Mouse (Mus musculus) adrenal gland, adult 8-10 months (tissue): ENCODE measurements around the gene E330021D16Rik. TPM values are rescaled to one million over a fixed set of nuclear protein-coding genes. Genes with fewer than 3 reads are reported as not detected.
"Not testable (repeated sequence)": the region's sequence is repeated elsewhere in the genome, so short reads cannot be mapped to it uniquely, and the experiment has no call there.

Source experiments
- DNase-seq: peaks from one replicate; pipeline ENCODE4 v3.0.0; 2022
- total RNA-seq, 4 experiments: library from RNA; stranded (reverse); gene quantifications; 2 replicates each; pipeline ENCODE4 v1.2.4; 2022

E330021D16Rik gene
- total RNA-seq = not detected

DNA sequence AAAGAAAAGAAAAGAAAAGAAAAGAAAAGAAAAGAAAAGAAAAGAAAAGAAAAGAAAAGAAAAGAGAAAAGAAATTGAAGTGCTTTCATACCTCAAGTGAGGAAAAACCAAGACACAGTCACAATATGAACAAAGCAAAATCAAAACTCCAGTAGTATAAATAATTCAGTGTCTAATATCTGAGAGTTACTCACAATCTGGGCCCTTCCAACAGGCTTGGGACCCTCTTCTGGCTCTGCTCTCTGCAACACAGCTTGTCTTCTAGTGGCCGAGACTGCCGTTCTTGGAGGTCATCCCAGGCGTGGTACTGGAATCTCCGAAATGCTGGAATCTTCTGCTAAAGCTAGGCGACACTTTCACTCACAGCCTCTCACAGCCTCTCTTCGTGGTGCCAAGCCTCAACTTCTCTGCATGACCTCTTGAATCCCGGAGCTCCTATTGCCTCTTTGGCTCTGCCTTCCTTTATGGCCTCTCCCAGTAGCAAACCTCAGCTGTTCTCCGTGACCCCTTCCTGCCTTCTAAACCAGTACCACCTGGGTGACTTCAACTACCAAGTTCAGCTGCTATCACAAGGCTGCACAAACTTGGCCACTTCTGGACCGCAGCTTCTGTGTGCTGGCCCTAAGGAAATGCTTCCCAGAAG lies at the start of gene E330021D16Rik:
Gene E330021D16Rik (minus strand): TSS at position 437 of the 643 bp plus-strand sequence.
- no peak for DNase-seq

DNA sequence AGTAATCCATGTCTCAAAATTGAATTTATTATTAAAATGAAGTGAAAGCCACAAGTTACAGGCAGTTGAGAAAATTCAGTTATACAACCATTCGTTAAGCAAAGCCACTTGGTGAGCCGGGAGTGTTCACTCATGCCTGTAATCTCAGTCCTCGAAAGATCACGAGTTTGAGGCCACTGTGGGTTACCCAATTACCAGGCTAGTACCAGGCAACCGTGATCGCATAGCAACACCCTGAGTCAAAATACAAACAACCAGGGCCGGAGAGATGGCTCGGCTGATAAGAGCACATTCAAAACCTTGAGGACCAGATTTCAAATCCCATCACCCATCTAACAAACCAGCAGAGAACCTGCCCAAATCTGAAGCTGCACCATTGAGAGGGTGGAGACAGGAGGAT lies 49.7 kb upstream of the E330021D16Rik start:
- DNase-seq = no peak

DNA sequence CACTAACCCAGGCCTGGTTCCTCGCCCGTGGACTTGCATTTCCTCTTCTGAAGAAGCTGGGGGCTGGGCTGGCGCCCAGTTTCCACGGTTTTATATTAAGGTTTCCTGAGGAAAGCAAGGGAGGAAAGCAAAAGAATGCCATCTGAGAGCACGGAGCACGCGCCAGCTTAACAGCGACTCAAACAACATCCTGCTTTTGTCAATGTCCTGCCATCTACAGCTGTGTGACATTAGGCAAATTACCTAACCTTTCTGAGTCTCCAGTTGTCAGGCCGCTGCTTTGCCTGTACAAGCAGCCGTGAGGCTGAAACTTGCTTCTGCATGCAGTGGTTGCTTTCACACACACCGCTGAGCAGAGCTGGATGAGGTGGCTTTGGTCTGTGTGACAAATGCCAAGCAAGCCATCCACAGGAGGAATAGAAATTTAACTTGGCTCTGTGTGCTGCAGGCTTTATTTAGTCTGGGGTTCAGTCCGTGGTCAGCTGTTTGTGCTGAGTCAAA lies 48.8 kb upstream of the E330021D16Rik start:
- DNase-seq = no peak

DNA sequence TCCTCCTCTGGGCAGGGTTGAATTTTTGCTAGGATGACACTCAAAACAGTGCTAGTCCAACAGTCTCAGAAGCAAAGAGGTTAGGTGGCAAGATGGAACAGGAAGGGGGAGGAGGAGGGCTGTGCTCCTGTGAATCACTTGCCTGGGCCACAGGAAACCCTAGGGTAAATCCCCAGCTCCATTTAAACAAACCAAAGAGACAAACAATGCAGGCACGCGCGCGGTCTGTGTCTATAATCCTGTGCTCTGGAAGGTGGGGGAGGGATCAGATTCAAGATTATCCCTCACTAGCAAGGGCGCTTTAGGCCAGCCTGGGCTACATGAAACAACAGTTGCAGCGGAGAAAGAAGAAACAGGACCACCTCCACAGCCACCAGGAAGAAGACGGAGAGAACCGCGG lies 48.1 kb upstream of the E330021D16Rik start:
- no peak for DNase-seq

DNA sequence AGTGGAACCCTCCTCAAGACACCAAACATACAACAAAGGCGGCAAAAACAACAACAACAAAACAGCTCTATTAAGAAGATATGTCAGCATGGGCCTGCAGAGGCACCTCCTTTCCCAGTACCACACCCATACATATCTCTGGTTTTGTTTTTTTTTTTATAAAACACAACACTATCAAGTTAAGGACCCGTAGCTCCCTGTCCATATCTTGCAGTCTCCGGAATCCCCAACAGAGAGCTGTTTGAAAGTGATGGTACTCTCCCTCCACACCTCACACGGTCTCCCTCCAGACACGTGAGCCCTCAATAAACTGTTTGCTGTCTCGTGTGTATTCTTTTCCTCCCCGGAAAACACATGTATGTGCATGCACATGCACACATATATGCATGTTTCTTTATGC lies 43.8 kb upstream of the E330021D16Rik start:
- DNase-seq = no peak

DNA sequence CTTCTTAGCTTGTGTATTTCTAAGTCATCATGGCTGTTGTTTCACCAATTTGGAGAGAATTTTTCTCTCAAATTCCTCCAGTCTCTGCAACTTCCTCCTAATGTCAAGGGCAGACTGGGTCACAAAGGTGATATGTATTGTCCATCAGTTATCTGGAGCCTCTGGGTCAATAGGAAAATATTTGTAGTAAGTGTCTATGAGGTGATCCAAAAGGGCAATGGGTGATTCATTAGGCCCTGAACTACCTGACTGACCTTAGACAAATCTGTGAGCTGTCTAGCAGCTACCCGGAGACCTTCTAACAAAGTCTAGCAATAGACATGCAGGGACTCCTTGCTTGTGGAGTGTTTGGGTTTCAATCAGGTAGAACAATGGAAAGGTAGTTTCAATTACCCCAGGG lies 40.9 kb upstream of the E330021D16Rik start:
- no peak for DNase-seq

DNA sequence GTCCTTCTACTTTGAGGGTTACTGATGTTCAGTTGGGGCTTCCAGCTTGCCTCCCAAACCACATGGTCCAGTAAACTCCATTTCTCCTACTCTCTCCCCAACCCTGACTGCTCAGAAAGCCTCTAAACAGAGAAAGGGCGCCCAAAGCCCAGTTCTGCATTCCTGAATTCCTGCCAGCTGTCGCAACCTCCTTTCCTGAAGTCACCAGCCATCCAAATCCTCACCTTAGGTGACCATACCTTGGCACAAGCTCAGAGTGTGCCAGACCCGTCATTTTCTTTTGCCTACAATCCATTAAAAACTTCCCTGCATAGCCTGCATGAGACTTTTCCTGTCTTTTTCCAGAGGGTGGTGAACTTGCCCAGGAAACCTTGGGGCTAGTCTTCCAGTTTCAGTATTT lies 40.3 kb upstream of the E330021D16Rik start:
- no peak for DNase-seq

DNA sequence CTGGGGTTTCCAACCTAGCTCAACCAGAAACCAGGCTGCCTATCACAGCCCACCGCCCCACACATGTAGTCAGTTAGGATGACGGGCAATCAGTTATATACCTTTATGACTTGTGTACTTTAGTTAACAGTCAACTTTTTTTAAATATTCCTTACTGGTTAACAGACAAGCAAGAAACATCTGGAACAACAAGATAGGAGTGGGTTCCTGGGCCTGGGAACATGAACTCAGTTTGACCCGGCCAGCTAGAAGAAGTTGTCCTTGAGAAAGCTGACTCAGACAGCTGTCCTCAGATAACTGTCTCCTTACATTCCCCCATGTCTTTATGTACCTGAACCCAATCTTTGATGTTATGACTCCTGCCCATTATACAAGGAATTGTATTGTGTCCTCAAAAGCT lies 37.3 kb upstream of the E330021D16Rik start:
- no peak for DNase-seq

DNA sequence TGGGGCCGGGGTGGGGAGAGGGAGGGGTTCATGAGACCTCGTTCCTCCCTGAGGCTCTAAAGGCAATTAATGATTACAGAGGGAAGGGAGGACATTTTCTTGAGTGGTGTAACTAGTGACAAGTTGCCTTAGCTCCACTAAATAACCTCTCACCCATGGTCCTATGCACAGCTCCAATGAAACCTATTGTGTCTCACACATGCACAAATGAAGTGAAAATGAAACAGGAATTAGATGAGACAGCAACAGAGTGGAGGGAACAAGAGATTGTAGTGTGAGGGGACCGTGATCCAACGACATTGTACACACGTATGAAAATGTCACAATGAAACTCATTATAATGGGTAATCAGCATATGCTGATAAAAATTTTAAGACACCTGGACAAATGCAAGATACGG lies 35.5 kb upstream of the E330021D16Rik start:
- no peak for DNase-seq

DNA sequence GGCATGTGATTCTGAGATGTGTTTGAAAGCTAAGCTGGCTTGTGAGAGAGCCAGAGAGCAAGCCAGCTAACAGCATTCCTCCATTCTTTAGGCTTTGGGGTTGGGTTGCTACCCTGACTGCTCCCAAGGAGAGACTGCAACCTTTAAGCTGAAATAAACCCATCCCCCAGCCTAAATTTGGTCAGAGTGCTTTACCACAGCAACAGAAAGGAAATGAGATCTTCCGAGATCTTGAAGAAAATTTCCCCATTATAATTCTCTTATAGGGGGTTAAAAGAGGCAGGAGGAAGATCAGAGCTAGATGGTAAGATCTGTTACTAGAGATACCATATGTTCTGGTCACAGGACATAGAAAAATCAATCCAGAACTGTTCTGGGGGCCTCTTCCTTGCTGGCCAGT lies 34.6 kb upstream of the E330021D16Rik start:
- no peak for DNase-seq

DNA sequence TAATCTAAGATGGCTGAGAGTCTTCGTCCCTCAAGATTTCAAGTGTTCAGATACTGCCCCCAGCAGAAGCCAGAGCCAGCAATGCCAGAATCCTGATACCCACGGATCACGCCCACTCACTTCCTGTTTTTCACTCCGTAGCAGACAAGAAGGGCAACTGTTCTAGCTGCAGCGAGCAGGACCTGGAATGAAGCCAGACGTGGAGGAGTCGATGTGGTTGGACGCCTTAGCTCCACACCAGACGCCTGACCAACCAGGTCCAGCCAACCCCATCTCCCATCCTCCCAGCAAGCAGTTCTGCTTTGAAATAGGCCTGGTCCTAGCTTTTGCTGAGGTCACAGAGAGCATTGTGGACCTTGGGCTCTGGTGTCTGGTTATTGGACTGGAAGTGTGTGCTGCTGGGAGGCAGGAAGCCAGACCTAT lies 33.9 kb upstream of the E330021D16Rik start:
- no peak for DNase-seq

DNA sequence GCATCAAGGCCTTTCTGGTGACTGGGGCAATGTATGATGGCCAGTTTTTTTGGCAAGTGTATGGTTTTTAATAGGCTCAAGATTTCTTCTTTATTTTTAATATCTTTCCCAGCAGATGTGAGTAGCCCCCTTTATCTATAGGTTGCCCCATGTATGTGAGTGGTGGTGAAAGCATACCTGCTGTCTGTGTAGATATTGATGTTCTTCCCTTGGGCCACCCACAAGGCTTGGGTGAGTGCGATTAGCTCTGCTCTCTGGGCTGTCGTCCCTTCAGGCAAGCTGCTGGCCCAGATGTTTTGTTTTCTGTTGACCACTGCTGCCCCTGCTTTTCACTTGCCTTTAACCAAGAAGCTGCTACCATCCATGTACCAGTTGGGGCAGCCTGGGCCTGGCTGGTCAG lies 23.8 kb upstream of the E330021D16Rik start:
- DNase-seq = not testable (repeated sequence)

DNA sequence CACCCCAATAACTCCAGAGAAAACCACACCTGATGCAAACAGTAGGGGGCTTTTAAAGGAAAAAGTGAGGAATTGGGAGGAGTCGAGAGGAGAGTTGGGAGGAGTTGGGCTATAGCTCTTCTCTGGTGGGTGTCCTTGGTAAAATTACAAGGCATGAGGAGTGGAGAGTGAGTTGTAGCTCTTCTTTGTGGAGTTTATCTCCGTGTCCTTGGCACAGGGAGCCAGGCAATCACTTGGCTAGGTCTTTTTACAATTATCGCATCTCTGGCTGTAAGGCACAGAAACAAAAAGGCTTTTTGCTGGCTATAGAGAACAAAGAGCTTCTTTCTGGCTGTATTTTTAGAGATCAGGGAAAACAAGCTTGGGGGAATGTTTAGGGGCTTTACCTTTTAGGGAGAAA lies 20.8 kb upstream of the E330021D16Rik start:
- DNase-seq = not testable (repeated sequence)

DNA sequence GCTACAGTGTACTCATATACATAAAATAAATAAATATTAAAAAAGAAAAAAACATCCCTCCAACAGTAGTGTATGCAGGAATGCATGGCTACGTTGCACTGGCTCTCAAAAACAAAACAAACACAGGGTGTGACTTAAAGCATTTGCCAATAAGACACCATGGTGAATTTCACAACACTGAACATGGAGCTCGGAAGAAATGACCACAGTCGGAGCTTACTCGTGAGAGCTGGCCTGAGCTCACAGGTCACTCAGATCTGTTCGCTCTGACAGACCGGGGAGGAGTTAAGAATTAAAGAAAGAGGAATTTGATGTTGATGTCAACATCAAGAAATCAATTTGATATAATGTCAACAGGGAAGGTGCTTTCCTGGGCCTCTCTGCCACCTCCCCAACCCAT lies 18.2 kb upstream of the E330021D16Rik start:
- no peak for DNase-seq

DNA sequence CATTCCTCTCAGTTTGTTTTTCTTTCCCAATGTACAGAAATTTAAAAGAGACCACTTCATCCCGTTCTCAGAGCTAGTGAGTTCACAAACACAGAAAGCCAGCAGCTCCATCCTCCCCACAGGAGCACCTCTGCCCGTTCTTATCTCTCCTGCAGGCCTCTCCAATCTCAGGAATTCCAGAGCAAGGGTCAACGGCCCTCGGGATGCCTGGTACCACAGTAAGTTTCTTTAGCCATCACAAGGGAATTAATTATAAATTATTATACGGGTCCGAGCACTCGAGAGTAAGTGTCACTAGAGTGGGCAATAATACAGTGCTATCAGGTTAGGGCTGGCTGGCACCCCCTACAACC lies 16.5 kb upstream of the E330021D16Rik start:
- DNase-seq = no peak

DNA sequence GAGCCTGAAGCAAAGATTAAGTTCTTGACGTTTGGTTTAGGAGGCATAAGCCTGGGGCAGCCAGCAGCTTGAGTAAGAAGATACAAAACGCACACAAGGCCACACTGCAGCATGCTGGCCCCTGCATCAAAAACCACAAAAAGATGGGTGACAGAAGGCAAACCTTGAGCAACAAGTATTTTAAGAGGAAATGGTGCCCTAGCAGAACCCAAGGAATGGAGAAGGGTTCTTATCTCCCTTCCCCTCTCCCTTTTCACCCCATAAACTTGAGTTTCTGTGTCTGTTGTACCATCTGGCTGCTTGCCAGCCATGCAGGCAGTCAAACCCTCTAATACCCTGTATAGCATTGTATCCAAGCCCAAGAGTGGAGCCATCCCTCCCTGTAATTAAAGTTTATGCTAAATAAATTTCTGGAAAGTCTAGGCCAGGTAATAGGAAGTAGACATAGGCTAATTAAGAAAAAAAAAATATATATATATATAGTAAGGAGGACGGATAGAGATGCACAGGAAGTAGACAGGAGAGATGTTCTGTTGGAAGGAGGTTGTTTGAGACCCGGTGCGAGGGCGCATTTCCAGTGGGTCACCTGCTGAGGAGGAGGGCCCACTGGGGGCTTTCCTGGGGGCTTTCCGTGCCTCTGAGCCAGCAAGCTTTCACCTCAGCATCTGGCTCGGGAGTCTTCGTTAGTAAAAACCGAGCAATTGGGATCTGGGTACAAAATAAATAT lies 16.0 kb upstream of the E330021D16Rik start:
- no peak for DNase-seq

DNA sequence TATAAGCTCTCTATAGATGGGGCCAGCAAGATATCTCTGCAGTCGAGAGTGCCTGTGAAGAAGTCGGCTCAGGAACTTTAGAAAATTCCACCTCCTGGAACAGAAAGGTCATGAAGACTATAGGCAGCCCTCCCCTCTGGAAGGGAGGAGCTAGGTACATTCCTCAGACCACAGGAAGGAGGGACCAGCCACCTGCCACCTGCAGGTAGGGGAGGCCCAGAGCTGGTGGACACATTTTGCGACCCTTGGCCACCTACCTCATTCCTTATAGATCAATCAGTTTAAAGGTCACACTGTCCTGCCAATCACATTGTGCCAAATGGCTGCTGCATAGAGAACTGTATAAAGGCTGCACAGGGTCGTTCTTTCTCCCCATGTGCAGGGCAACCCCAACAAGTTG lies 14.1 kb upstream of the E330021D16Rik start:
- DNase-seq = no peak

DNA sequence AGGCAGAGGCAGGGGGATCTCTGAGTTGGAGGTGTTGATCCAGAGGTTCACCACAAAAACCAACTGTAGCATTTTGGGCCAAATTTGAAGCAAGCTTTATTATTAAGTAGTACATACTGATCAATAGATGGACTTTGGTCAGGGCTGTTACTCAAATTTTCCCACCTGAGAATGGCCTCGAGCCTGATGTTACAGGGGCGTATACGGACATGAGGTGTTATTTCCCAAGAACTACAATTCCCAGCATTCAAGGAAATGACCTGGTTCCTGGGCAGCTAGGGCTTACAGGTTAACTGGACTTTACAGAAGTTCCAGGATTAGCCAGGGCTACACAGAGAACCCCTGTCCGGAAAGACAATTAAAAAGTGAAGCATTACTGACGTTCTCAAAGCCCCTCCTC lies 13.0 kb upstream of the E330021D16Rik start:
- DNase-seq = no peak

DNA sequence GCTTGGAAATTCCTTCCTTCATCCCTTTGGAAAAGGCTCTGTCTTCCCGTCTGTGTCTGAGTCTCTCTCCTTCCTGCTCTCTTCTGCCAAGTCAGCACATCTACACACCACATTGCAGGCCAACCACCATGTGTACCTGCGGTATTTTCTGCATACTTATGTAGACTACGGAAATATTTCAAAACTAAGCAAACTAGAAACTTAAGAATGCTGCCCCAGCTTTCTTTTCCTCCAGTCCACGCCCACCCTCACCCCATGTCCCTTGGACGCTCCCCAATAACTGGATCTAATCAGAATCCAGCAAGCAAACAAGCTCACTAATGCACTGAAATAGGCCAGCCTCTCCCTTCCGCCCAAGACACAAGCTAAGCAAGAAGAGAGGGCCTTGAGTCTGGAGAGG lies 11.9 kb upstream of the E330021D16Rik start:
- DNase-seq = no peak

DNA sequence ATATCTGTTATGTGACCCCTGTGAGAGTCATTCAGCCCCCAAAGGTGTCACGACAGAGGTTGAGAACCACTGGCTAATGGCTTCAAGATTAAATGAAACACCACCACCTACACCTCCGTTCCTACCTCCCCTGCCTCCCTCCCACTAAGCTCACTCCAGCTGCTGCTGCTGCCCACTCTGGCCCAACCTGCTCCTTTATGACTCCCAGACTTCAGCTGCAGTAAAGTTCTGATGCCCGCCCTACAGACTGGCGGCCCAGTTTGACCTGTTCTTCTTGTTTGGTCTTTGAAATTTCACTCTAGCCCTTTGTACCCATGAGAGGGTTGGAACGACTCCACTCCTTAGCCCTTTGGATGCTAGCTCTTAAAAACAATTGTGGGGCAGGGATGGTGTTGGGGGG lies 10.6 kb upstream of the E330021D16Rik start:
- DNase-seq = no peak

DNA sequence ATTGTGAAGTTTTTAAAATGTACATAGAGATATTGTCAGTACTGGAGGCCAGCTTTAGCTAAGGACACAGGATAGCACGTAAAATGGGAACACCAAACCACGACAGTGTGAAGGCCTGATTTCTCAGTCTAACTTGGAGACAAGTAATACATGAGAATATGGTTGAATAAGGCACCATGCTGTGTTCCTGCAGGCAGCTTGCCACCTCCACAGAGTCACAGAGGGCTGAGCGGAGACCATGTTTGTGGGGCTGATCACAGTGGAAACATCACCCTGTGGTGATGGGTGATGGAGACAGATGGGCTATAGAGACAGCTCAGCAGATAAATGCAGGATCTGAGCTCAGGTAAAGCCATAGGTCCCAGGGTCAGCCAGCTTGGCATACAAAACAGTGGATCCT lies 8.8 kb upstream of the E330021D16Rik start:
- DNase-seq = no peak

DNA sequence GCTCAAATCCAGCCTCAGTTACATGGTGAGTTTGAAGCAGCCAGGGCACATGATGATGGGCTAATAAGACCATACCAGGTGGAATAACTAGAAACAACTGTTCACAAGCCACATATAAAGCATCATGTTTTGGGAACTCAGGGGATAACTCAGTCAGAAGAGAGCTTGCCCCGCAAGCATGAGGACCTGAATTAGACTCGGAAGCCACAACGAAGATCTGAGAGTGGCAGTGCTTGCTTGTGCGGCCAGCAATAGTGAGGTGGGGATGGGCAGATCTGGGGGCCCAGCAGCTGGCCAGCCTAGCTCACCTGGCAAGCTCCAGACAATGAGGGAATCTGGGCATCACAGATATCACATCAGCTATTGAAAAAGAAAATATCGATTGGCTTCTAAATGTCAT lies 7.8 kb upstream of the E330021D16Rik start:
- DNase-seq = no peak

DNA sequence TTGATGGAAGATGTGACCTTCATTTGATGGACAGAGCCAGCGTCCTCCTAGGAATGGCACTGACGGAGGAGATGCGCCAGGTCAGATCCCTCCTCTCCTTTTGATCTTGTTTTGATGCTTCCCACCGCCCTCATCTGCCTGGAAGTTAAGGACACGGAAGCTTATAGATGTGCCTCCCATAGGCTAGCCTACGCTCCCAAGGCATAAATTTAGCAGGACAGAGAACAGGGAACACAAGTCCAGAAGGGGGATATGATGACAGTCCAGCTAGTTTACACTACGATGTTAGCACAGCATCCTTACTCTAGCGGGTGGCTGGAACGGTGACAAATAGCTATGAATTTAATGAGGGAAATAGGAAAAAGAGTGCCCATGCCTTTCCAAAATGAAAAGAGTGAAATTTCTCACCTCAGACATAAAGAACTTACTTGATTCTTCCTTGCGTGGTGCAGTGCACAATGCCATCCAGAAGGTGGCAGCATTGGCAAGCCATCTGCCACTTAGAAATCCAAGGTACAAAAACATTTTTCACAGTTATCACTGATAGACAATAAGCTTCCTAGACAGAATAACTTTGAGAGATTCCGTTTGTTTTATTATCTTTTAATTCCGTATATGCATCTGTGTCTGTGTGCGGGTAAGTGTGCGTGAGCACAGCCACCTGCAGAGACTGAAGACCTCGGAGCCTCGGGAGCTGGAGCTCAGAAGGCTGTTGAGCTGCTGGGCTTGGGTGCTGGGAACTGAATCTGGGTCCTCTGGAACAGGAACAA lies 6.9 kb upstream of the E330021D16Rik start:
- DNase-seq = peak; percentile 23

DNA sequence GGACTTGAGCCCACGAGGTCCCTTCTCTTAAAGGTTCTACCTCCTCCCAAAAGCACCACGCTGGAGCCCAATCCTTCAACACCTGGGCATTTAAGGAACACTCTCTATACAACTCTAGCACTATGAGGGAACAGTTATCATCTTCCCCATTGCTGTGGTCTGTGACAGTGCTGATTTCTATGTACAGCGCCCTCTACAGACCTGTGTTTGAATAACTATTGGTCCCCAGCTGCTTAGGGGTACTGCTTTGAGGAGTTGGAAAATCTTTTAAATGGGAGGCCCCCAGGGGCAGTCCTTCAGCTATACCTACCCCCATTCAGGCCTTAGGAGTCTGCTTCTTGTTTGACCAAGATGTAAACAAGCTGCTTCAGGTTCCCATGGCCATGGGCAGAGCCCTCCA lies 5.7 kb upstream of the E330021D16Rik start:
- no peak for DNase-seq
